Mouse (Mus musculus): Measurements from ENCODE around the gene Dab1. TPM values are rescaled to one million over a fixed set of nuclear protein-coding genes. Genes with fewer than 3 reads are reported as not detected.

The Dab1 gene
- polyA plus RNA-seq, 1 experiment from 2014 or later = 114 TPM

GRCm38 (mm10) chr4:104218765-104219164, 599.6 kb downstream of the Dab1 start:
- H3K9me3 ChIP-seq = no peaks in the 10 kb centered on the region
- H3K36me3 ChIP-seq = no peaks in the 10 kb centered on the region
- no peaks in the 10 kb centered on the region for H3K27me3 ChIP-seq
- H3K9ac ChIP-seq (replicated peaks) = no peak overlapping the region
- no peak for ATAC-seq
- WGBS = 64% methylated on average over 6 of the region's 6 CpGs
- H3K27ac ChIP-seq = no peak overlapping the region
- H3K4me3 ChIP-seq (replicated peaks) = no peak overlapping the region
- no peak overlapping the region for H3K4me2 ChIP-seq (replicated peaks)
- H3K4me1 ChIP-seq (replicated peaks) = peaks cover 43% of the 10 kb centered on the region

- 32% methylated on average over 3 of the region's 3 CpGs for WGBS
- Histone ChIP-seq H3K4me2 (replicated peaks) (no peak overlapping the region), H3K27ac (0 out of 2 replicates have a peak overlapping the region, but pooled peaks have one; percentile 25), H3K9ac (replicated peaks) (no peak overlapping the region), H3K9me3 (no peaks in the 10 kb centered on the region), H3K27me3 (no peaks in the 10 kb centered on the region), H3K4me3 (replicated peaks) (no peak overlapping the region), H3K4me1 (replicated peaks) (peaks cover 34% of the 10 kb centered on the region), H3K36me3 (no peaks in the 10 kb centered on the region)
- ATAC-seq = 0 out of 2 replicates have a peak, but pooled peaks have one; percentile 52
Measured at GRCm38 (mm10) chr4:104220099-104220498, 600.9 kb downstream of the Dab1 start.

GRCm38 (mm10) chr4:104229296-104229695, 610.1 kb downstream of the Dab1 start:
- Histone ChIP-seq H3K4me1 (replicated peaks) (peaks cover 8% of the 10 kb centered on the region), H3K36me3 (no peaks in the 10 kb centered on the region), H3K27me3 (no peaks in the 10 kb centered on the region), H3K27ac (no peak overlapping the region), H3K9ac (replicated peaks) (no peak overlapping the region), H3K4me2 (replicated peaks) (no peak overlapping the region), H3K9me3 (no peaks in the 10 kb centered on the region), H3K4me3 (replicated peaks) (no peak overlapping the region)
- 88% methylated on average over 3 of the region's 3 CpGs for WGBS
- no peak for ATAC-seq

- H3K9me3 ChIP-seq = no peaks in the 10 kb centered on the region
- H3K4me2 ChIP-seq (replicated peaks) = no peak overlapping the region
- H3K36me3 ChIP-seq = no peaks in the 10 kb centered on the region
- H3K9ac ChIP-seq (replicated peaks) = no peak overlapping the region
- 67% methylated on average over 1 of the region's 1 CpGs for WGBS
- H3K27me3 ChIP-seq = no peaks in the 10 kb centered on the region
- no peak for ATAC-seq
- no peaks in the 10 kb centered on the region for H3K4me1 ChIP-seq (replicated peaks)
- H3K27ac ChIP-seq = no peak overlapping the region
- no peak overlapping the region for H3K4me3 ChIP-seq (replicated peaks)
Measured at GRCm38 (mm10) chr4:104246506-104246905, 627.3 kb downstream of the Dab1 start.

GRCm38 (mm10) chr4:104249462-104249861, 630.3 kb downstream of the Dab1 start:
- no peak overlapping the region for H3K9ac ChIP-seq (replicated peaks)
- H3K4me2 ChIP-seq (replicated peaks) = no peak overlapping the region
- no peak overlapping the region for H3K27ac ChIP-seq
- no peaks in the 10 kb centered on the region for H3K27me3 ChIP-seq
- no peaks in the 10 kb centered on the region for H3K4me1 ChIP-seq (replicated peaks)
- WGBS = 84% methylated on average over 6 of the region's 6 CpGs
- no peak overlapping the region for H3K4me3 ChIP-seq (replicated peaks)
- H3K36me3 ChIP-seq = no peaks in the 10 kb centered on the region
- ATAC-seq = no peak
- H3K9me3 ChIP-seq = no peaks in the 10 kb centered on the region

GRCm38 (mm10) chr4:104257776-104258175, 638.6 kb downstream of the Dab1 start:
- H3K4me3 ChIP-seq (replicated peaks) = no peak overlapping the region
- no peaks in the 10 kb centered on the region for H3K36me3 ChIP-seq
- no peaks in the 10 kb centered on the region for H3K9me3 ChIP-seq
- no peak for ATAC-seq
- no peak overlapping the region for H3K9ac ChIP-seq (replicated peaks)
- H3K27me3 ChIP-seq = no peaks in the 10 kb centered on the region
- H3K27ac ChIP-seq = no peak overlapping the region
- H3K4me2 ChIP-seq (replicated peaks) = no peak overlapping the region
- no peaks in the 10 kb centered on the region for H3K4me1 ChIP-seq (replicated peaks)
- 87% methylated on average over 8 of the region's 8 CpGs for WGBS

GRCm38 (mm10) chr4:104269422-104270172, 650.4 kb downstream of the Dab1 start:
- H3K4me2 ChIP-seq (replicated peaks) = no peak overlapping the region
- no peak overlapping the region for H3K4me3 ChIP-seq (replicated peaks)
- H3K36me3 ChIP-seq = no peaks in the 10 kb centered on the region
- no peaks in the 10 kb centered on the region; the same call in 1 of the 2 replicates for H3K4me1 ChIP-seq (replicated peaks)
- H3K9ac ChIP-seq (replicated peaks) = no peak overlapping the region
- 68% methylated on average over 6 of the region's 6 CpGs for WGBS
- no peak for ATAC-seq
- no peaks in the 10 kb centered on the region for H3K9me3 ChIP-seq
- no peaks in the 10 kb centered on the region for H3K27me3 ChIP-seq
- H3K27ac ChIP-seq = peak overlapping the region; percentile 31; the same call in 1 of the 2 replicates

- Histone ChIP-seq H3K27me3 (no peaks in the 10 kb centered on the region), H3K36me3 (no peaks in the 10 kb centered on the region), H3K4me1 (replicated peaks) (no peaks in the 10 kb centered on the region; the same call in 1 of the 2 replicates), H3K27ac (peak overlapping the region; percentile 31; the same call in 1 of the 2 replicates), H3K9ac (replicated peaks) (no peak overlapping the region), H3K4me2 (replicated peaks) (no peak overlapping the region), H3K4me3 (replicated peaks) (no peak overlapping the region), H3K9me3 (no peaks in the 10 kb centered on the region)
- 56% methylated on average over 5 of the region's 5 CpGs for WGBS
- ATAC-seq = peak; percentile 69; the same call in 1 of the 2 replicates
Measured at GRCm38 (mm10) chr4:104270173-104270557, 651.0 kb downstream of the Dab1 start.

GRCm38 (mm10) chr4:104275260-104275659, 656.1 kb downstream of the Dab1 start:
- ATAC-seq = no peak
- Histone ChIP-seq H3K36me3 (no peaks in the 10 kb centered on the region), H3K27me3 (no peaks in the 10 kb centered on the region), H3K9me3 (no peaks in the 10 kb centered on the region), H3K9ac (replicated peaks) (no peak overlapping the region), H3K27ac (no peak overlapping the region), H3K4me2 (replicated peaks) (no peak overlapping the region), H3K4me3 (replicated peaks) (no peak overlapping the region), H3K4me1 (replicated peaks) (no peaks in the 10 kb centered on the region)
- 100% methylated on average over 1 of the region's 1 CpGs for WGBS

- no peak overlapping the region for H3K4me3 ChIP-seq (replicated peaks)
- H3K27ac ChIP-seq = no peak overlapping the region
- H3K4me2 ChIP-seq (replicated peaks) = no peak overlapping the region
- H3K9me3 ChIP-seq = no peaks in the 10 kb centered on the region
- WGBS = 92% methylated on average over 7 of the region's 7 CpGs
- no peaks in the 10 kb centered on the region for H3K27me3 ChIP-seq
- no peaks in the 10 kb centered on the region for H3K36me3 ChIP-seq
- H3K4me1 ChIP-seq (replicated peaks) = 0 out of 2 replicates have a peak, but pooled peaks cover 7% of the 10 kb centered on the region
- no peak overlapping the region for H3K9ac ChIP-seq (replicated peaks)
- ATAC-seq = no peak
Measured at GRCm38 (mm10) chr4:104276916-104277315, 657.8 kb downstream of the Dab1 start.

- Histone ChIP-seq H3K27me3 (no peaks in the 10 kb centered on the region), H3K4me2 (replicated peaks) (no peak overlapping the region), H3K9me3 (no peaks in the 10 kb centered on the region), H3K36me3 (no peaks in the 10 kb centered on the region), H3K4me1 (replicated peaks) (0 out of 2 replicates have a peak, but pooled peaks cover 7% of the 10 kb centered on the region), H3K27ac (no peak overlapping the region), H3K9ac (replicated peaks) (no peak overlapping the region), H3K4me3 (replicated peaks) (no peak overlapping the region)
- ATAC-seq = peak; percentile 50; the same call in 1 of the 2 replicates
- 60% methylated on average over 3 of the region's 3 CpGs for WGBS
Measured at GRCm38 (mm10) chr4:104281518-104281917, 662.4 kb downstream of the Dab1 start.

GRCm38 (mm10) chr4:104283906-104284305, 664.7 kb downstream of the Dab1 start:
- Histone ChIP-seq H3K36me3 (no peaks in the 10 kb centered on the region), H3K9ac (replicated peaks) (no peak overlapping the region), H3K4me3 (replicated peaks) (no peak overlapping the region), H3K4me1 (replicated peaks) (0 out of 2 replicates have a peak, but pooled peaks cover 7% of the 10 kb centered on the region), H3K27me3 (no peaks in the 10 kb centered on the region), H3K4me2 (replicated peaks) (no peak overlapping the region), H3K27ac (no peak overlapping the region), H3K9me3 (no peaks in the 10 kb centered on the region)
- ATAC-seq = no peak
- 81% methylated on average over 6 of the region's 6 CpGs for WGBS
